Mouse (Mus musculus) heart, embryonic 16.5 days (tissue): ENCODE data around the gene D1Pas1. TPM values are rescaled to one million over a fixed set of nuclear protein-coding genes. Genes with fewer than 3 reads are reported as not detected.

Experiments used
- ATAC-seq: fragments of 200-750 bp; cut with Nextera tagmentation; replicated peaks from 2 replicates; pipeline ENCODE4 v1.8.0; 2017; ENCODE audit warnings: moderate number of reproducible peaks; ENCODE audit not compliant: insufficient read depth, low FRiP score; ENCODE audit errors: extremely low read depth
- H3K27ac ChIP-seq: fragments of 300-500 bp; sonication (generic); 2 replicates; pipeline ENCODE4 v1.5.1; 2014; ENCODE audit warnings: mild to moderate bottlenecking, low read length, control low read depth, moderate library complexity
- H3K27me3 ChIP-seq: fragments of 300-500 bp; sonication (generic); 2 replicates; pipeline ENCODE4 v1.6.1; 2014; ENCODE audit warnings: low read length, mixed read lengths; ENCODE audit not compliant: control insufficient read depth, insufficient read depth
- H3K36me3 ChIP-seq: fragments of 300-500 bp; sonication (generic); 2 replicates; pipeline ENCODE4 v1.6.1; 2014; ENCODE audit not compliant: control insufficient read depth, insufficient read depth
- H3K4me1 ChIP-seq: fragments of 300-500 bp; sonication (generic); 2 replicates; pipeline ENCODE4 v1.6.1; 2014; ENCODE audit warnings: low read length, mixed read lengths; ENCODE audit not compliant: control insufficient read depth, insufficient read depth
- H3K4me2 ChIP-seq: fragments of 300-500 bp; sonication (generic); 2 replicates; pipeline ENCODE4 v1.6.1; 2014; ENCODE audit warnings: low read depth, mild to moderate bottlenecking, control low read depth, low read length
- H3K4me3 ChIP-seq: fragments of 300-500 bp; sonication (generic); 2 replicates; pipeline ENCODE4 v1.5.1; 2014; ENCODE audit warnings: mild to moderate bottlenecking, control low read depth, low read length
- H3K9ac ChIP-seq: fragments of 300-500 bp; sonication (generic); 2 replicates; pipeline ENCODE4 v1.6.1; 2014; ENCODE audit warnings: low read length, control low read depth
- H3K9me3 ChIP-seq: fragments of 300-500 bp; sonication (generic); replicated peaks from 2 replicates; pipeline ENCODE4 v1.6.1; 2016; ENCODE audit warnings: low read length; ENCODE audit not compliant: control insufficient read depth
- WGBS: fragments of 180-500 bp; shearing (Covaris S2); extraction: QIAGEN DNeasy Blood & Tissue Kit; methylation state at CpG from one replicate; pipeline ENCODE4 v1.1.7; 2014; 5-methylcytosine and 5-hydroxymethylcytosine counted together
- polyA plus RNA-seq: library from polyadenylated mRNA; unstranded; fragments of >200 nt; fragmentation: Nextera tagmentation; extraction: Ambion mirVana; gene quantifications from 2 replicates; pipeline ENCODE4 v1.2.1, GENCODE M21; 2015

The D1Pas1 gene
- polyA plus RNA-seq, 1 experiment from 2014 or later: 0.20 TPM

GRCm38 (mm10) chr1:186930888-186931233 lies 36.4 kb upstream of the D1Pas1 start:
- Histone ChIP-seq H3K4me1 (peaks cover 2% of the 10 kb centered on the region; the same call in 1 of the 2 replicates), H3K9me3 (peaks cover 3% of the 10 kb centered on the region; the same call in 1 of the 2 replicates), H3K4me3 (no peak overlapping the region), H3K27me3 (no peaks in the 10 kb centered on the region), H3K27ac (no peak overlapping the region), H3K4me2 (no peak overlapping the region), H3K9ac (no peak overlapping the region), H3K36me3 (no peaks in the 10 kb centered on the region)
- ATAC-seq: no peak
- 87% methylated on average over 6 of the region's 6 CpGs for WGBS

DNA sequence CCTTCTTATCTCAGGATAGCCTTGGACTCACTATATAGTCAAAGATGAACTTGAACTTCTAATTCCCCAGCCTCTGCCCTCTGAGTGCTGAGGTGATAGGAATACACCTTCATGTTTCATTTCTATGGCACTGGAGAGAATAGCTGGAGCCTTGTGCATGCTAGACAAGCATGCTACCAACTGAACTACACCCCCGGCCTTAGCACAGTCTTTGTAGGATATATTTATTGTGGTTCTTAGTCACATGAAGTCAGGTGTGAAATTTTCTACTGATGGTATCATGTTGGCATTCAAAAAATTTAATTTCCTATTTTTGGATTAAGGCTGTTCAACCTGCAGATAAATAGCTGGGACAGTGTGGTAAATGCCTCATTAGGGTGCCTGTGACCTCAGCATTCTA lies 33.0 kb upstream of the D1Pas1 start:
- Histone ChIP-seq H3K4me1 (peaks cover 2% of the 10 kb centered on the region; the same call in 1 of the 2 replicates), H3K27me3 (no peaks in the 10 kb centered on the region), H3K9me3 (peaks cover 3% of the 10 kb centered on the region; the same call in 1 of the 2 replicates), H3K4me3 (no peak overlapping the region), H3K4me2 (no peak overlapping the region), H3K9ac (no peak overlapping the region), H3K36me3 (no peaks in the 10 kb centered on the region), H3K27ac (no peak overlapping the region)
- WGBS: 87% methylated on average over 1 of the region's 1 CpGs
- ATAC-seq: no peak

DNA sequence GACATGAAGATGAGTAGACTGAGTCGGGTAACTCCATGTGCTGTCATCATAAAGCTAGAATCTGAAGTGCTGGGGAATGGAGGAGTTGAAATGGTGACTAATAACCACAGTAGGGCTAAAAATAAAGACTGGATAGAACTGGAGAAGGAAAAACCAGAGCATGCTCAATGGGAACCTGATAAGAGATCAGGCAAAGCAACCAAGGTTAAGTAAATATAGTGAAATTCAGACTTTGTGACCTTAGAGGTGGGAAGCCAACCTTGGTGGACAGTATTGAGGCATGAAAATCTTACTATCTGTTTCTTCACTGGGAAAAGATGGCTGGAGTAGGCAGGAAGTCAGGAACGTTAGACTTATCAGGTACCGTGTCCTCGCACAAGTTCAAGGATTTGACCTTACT lies 14.8 kb upstream of the D1Pas1 start:
- H3K4me2 ChIP-seq: no peak overlapping the region
- H3K27ac ChIP-seq: no peak overlapping the region
- WGBS: 51% methylated on average over 4 of the region's 4 CpGs
- H3K4me1 ChIP-seq: no peaks in the 10 kb centered on the region
- no peak for ATAC-seq
- no peaks in the 10 kb centered on the region for H3K27me3 ChIP-seq
- H3K9me3 ChIP-seq: no peaks in the 10 kb centered on the region
- H3K36me3 ChIP-seq: no peaks in the 10 kb centered on the region
- no peak overlapping the region for H3K9ac ChIP-seq
- H3K4me3 ChIP-seq: no peak overlapping the region

DNA sequence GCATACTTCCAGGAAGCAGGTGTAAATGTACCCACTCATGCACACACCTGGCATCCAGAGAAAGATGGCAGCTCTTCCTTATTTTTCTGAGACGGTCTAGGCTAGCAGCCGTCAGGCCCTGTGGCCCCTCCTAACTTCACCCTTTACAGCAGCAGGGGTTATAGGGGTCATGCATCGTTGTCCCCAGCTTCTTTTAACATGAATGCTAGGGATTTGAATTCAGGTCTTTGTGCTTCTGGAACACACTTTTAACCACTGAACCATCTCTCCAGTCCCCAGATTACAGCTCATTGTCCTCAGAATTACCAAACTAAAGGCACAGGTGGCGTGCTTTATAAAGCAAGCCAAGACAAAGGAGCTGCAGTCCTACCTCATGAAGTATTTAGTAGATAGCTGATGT lies 12.6 kb upstream of the D1Pas1 start:
- ATAC-seq: no peak
- 89% methylated on average over 4 of the region's 4 CpGs for WGBS
- no peaks in the 10 kb centered on the region for H3K36me3 ChIP-seq

GRCm38 (mm10) chr1:186959380-186959779 lies 7.8 kb upstream of the D1Pas1 start:
- 44% methylated on average over 4 of the region's 4 CpGs for WGBS
- Histone ChIP-seq H3K36me3 (no peaks in the 10 kb centered on the region), H3K4me3 (no peak overlapping the region), H3K4me2 (no peak overlapping the region), H3K9ac (no peak overlapping the region), H3K4me1 (no peaks in the 10 kb centered on the region), H3K27ac (no peak overlapping the region), H3K9me3 (no peaks in the 10 kb centered on the region), H3K27me3 (no peaks in the 10 kb centered on the region)
- ATAC-seq: no peak

More for the DNA sequence above, 12.6 kb upstream of the D1Pas1 start:
- no peak overlapping the region for H3K27ac ChIP-seq
- no peak overlapping the region for H3K4me3 ChIP-seq
- H3K4me1 ChIP-seq: no peaks in the 10 kb centered on the region
- H3K9ac ChIP-seq: no peak overlapping the region
- H3K9me3 ChIP-seq: no peaks in the 10 kb centered on the region
- H3K27me3 ChIP-seq: no peaks in the 10 kb centered on the region
- no peak overlapping the region for H3K4me2 ChIP-seq

- no peak overlapping the region for H3K4me2 ChIP-seq
- ATAC-seq: no peak
- H3K4me3 ChIP-seq: no peak overlapping the region
- WGBS: 53% methylated on average over 4 of the region's 4 CpGs
- no peaks in the 10 kb centered on the region for H3K36me3 ChIP-seq
- no peak overlapping the region for H3K27ac ChIP-seq
- peaks cover 24% of the 10 kb centered on the region for H3K9me3 ChIP-seq
- H3K4me1 ChIP-seq: no peaks in the 10 kb centered on the region
- H3K9ac ChIP-seq: no peak overlapping the region
- no peaks in the 10 kb centered on the region for H3K27me3 ChIP-seq
Measured at GRCm38 (mm10) chr1:186964143-186964875, 2.9 kb upstream of the D1Pas1 start.

DNA sequence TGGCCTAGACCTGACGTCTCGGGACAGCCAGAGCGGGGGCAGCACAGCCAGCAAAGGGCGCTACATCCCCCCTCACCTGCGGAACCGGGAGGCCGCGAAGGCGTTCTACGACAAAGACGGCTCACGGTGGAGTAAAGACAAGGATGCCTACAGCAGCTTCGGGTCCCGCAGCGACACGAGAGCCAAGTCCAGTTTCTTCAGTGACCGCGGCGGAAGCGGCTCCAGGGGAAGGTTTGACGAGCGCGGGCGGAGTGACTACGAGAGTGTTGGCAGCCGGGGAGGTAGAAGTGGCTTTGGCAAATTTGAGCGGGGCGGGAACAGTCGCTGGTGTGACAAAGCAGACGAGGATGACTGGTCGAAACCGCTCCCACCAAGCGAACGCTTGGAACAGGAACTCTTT lies 710 bp downstream of the D1Pas1 start:
- Histone ChIP-seq H3K4me2 (peak overlapping the region; percentile 29; the same call in 1 of the 2 replicates), H3K27ac (no peak overlapping the region), H3K27me3 (no peaks in the 10 kb centered on the region), H3K9ac (no peak overlapping the region), H3K4me3 (no peak overlapping the region), H3K36me3 (no peaks in the 10 kb centered on the region), H3K4me1 (no peaks in the 10 kb centered on the region), H3K9me3 (peaks cover 28% of the 10 kb centered on the region)
- 86% methylated on average over 34 of the region's 34 CpGs for WGBS
- no peak for ATAC-seq

DNA sequence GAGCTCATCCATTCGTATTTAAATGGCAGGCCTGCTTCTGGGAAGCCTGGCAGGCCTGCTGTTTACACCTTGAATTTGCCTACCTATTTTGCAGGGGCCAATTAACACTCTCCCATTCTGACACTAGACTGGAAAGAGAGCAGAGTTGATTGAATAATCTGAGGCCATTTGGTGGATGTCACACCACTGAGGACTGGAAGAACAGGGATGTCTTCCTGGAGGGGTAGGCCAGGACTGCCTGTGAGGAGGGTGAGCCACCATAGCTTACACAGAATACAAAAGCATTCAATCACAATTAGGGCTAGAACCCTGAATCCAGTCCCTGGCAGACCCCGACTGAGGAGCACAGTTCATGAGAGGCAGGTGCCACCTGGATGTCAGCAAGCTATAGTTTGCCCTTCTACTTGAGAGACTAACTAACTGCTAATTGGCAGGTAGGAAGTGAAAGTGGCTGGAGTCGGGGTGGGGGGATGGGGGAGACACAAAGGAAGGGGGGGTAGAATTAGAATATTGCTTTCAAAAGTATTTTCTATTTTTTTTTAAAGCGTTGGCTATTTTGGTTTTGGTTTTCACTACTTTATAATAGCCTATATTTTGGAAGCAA lies 9.8 kb downstream of the D1Pas1 start:
- no peaks in the 10 kb centered on the region for H3K9me3 ChIP-seq

GRCm38 (mm10) chr1:186977801-186978200 lies 10.6 kb downstream of the D1Pas1 start:
- Histone ChIP-seq H3K9ac (no peak overlapping the region), H3K4me3 (no peak overlapping the region), H3K9me3 (no peaks in the 10 kb centered on the region), H3K27ac (no peak overlapping the region), H3K4me2 (no peak overlapping the region), H3K4me1 (peaks cover 7% of the 10 kb centered on the region), H3K27me3 (no peaks in the 10 kb centered on the region), H3K36me3 (no peaks in the 10 kb centered on the region)
- ATAC-seq: no peak
- 93% methylated on average over 2 of the region's 2 CpGs for WGBS

More for the DNA sequence above, 9.8 kb downstream of the D1Pas1 start:
- 62% methylated on average over 4 of the region's 4 CpGs for WGBS
- Histone ChIP-seq H3K27ac (no peak overlapping the region), H3K4me2 (no peak overlapping the region), H3K4me1 (peaks cover 7% of the 10 kb centered on the region), H3K36me3 (no peaks in the 10 kb centered on the region), H3K4me3 (no peak overlapping the region), H3K27me3 (no peaks in the 10 kb centered on the region), H3K9ac (no peak overlapping the region)
- no peak for ATAC-seq
